Mouse (Mus musculus): ENCODE data around the gene Zfp691. TPM values are rescaled to one million over a fixed set of nuclear protein-coding genes. Genes with fewer than 3 reads are reported as not detected.

Zfp691 gene
- total RNA-seq, 2 experiments from 2014 or later: 8.1 to 44.4 TPM

DNA sequence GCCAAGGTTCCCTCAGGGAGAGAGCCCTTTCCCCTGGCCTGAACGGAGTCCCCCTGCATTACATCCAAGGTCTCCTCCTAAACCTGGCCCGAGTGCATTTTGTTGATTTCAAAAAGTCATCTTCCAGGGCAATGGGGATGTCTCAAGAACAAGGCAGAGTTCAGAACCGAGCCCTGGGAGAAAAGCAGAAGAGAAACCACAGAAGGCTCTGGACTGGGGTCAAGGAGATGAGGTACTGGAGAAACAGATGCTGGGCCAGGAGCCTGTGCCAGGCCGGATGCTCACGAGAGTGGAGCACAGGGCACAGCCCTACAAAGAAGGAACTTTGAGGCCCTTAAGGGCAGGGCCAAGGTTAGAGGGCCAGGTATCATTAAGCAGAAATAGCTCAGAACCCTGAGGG is 3.7 kb upstream of the Zfp691 start:
- ATAC-seq (replicated peaks; ENCODE audit: low FRiP score, low TSS enrichment, poor library complexity, severe bottlenecking): no peak

DNA sequence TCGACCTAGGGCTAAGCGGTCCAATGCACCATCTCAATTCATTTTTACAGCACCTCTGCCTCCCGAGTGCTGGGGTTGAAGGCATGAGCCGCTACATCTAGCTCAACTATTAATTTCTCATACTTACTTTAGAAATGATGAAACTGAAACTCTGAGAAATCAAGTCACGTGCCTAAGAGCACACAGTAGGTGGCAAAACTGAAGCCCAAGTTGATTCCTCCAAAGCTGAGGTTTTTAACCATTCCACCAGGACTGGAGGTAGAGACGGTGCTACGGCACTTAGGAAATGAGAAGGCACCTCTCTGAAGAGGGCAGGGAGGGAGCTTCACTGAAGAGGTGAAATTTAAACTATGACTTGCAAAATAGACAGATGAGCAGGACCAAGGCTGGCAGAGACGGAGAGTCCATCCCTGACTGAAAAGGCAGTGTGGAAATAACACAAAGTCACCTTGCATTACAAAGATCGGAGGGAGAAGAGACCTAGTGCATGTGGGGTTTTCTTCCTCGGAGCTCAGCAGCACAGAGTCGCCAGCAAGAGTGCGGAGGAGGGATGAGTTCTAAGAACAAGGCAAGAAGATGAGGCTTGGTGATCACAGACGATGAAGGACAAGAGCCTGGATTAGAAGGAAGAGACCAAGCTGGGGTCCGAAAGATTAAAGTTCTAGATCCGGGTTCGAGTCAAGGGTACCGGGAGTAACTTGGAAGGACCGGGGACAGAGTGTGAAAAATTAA is 910 bp downstream of the Zfp691 start:
- no peak for ATAC-seq (replicated peaks; ENCODE audit: low FRiP score, low TSS enrichment, poor library complexity, severe bottlenecking)

DNA sequence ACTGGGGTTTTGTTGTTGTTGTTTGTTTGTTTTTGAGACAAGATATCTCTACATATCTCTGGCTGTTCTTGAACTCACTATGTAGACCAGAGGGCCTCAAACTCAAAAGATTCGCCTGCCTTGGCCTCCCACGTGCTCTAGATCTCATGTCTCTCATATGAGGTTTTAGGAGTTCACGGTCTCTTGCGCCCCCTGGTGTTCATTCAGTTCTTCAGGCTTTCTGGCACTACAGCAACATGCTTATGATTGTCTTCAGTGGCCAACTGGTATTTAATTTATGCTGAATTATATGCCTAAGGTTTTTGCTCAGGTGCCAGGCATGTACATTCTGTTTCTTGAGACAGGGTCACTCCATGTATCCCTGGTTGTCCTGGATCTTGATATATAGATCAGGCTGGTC is 6.3 kb downstream of the Zfp691 start:
- ATAC-seq (replicated peaks; ENCODE audit: low FRiP score, low TSS enrichment, poor library complexity, severe bottlenecking): peak; percentile 80

GRCm38 (mm10) chr4:119167068-119167467 is 6.9 kb downstream of the Zfp691 start:
- no peak for ATAC-seq (replicated peaks; ENCODE audit: low FRiP score, low TSS enrichment, poor library complexity, severe bottlenecking)

DNA sequence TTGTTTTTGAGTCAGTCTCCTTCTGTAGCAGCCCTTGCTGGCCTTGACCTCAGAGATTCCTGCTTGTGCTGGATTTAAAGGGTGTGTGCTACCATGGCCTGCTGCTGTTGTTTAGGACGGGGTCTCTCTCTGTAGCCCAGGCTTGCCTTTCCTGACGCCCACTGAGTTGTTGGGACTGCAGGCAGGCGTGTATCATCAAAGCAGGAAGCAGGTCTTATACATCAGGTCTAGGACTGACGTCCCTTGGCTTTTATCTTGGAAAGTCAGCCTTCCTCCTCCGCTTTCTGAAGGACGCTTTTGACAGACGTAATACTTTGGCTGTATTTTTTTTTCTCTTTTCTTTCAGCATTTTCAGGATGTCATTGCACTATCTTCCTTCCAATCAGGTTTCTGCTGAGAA is 8.1 kb downstream of the Zfp691 start:
- ATAC-seq (replicated peaks; ENCODE audit: low FRiP score, low TSS enrichment, poor library complexity, severe bottlenecking): no peak

- ATAC-seq (replicated peaks; ENCODE audit: low FRiP score, low TSS enrichment, poor library complexity, severe bottlenecking): no peak
Measured at GRCm38 (mm10) chr4:119162990-119163389, 11.0 kb downstream of the Zfp691 start.

DNA sequence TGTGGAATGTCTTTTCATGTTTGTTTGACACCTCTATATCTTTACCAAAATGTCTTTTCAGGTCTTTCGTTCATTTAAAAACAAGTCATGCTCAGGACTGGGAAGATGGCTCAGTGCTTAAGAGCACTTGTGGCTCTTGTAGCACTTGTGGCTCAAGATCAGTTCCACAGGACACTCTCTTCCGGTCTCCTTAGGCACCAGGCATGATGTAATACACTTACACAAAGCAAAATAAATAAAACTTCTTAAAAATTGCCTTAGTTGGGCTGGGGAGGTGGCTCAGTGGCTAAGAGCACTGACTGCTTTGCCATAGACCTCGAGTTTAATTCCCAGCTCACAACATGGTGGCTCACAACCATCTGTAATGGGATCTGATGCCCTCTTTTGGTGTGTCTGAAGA is 12.6 kb downstream of the Zfp691 start:
- no peak for ATAC-seq (replicated peaks; ENCODE audit: low FRiP score, low TSS enrichment, poor library complexity, severe bottlenecking)

GRCm38 (mm10) chr4:119157891-119158290 is 16.1 kb downstream of the Zfp691 start:
- ATAC-seq (replicated peaks; ENCODE audit: low FRiP score, low TSS enrichment, poor library complexity, severe bottlenecking): no peak

- peak; percentile 44 for ATAC-seq (replicated peaks; ENCODE audit: low FRiP score, low TSS enrichment, poor library complexity, severe bottlenecking)
Measured at GRCm38 (mm10) chr4:119157186-119157585, 16.8 kb downstream of the Zfp691 start.

GRCm38 (mm10) chr4:119148741-119149140 is 25.3 kb downstream of the Zfp691 start:
- no peak for ATAC-seq (replicated peaks; ENCODE audit: low FRiP score, low TSS enrichment, poor library complexity, severe bottlenecking)

DNA sequence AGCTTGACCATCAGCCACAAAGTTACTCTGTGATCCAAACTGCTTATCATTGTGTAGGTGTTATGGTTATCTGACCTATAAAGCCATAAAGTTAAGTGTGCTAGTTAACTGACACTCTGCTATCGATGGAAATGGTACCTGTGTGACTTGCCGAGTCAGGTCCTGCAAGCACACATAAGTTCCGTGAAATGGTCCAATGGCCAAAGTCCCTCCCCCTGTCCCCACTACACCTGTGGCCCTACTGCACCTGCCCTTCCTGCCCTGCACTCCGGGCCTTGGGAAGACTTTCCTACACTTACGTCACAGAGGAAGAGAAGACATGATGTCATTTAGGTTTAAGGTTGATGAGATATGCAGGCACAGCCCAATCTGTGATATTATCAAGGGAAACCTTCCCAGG is 26.6 kb downstream of the Zfp691 start:
- ATAC-seq (replicated peaks; ENCODE audit: low FRiP score, low TSS enrichment, poor library complexity, severe bottlenecking): no peak

- ATAC-seq (replicated peaks; ENCODE audit: low FRiP score, low TSS enrichment, poor library complexity, severe bottlenecking): no peak
Measured at GRCm38 (mm10) chr4:119146816-119147215, 27.2 kb downstream of the Zfp691 start.

DNA sequence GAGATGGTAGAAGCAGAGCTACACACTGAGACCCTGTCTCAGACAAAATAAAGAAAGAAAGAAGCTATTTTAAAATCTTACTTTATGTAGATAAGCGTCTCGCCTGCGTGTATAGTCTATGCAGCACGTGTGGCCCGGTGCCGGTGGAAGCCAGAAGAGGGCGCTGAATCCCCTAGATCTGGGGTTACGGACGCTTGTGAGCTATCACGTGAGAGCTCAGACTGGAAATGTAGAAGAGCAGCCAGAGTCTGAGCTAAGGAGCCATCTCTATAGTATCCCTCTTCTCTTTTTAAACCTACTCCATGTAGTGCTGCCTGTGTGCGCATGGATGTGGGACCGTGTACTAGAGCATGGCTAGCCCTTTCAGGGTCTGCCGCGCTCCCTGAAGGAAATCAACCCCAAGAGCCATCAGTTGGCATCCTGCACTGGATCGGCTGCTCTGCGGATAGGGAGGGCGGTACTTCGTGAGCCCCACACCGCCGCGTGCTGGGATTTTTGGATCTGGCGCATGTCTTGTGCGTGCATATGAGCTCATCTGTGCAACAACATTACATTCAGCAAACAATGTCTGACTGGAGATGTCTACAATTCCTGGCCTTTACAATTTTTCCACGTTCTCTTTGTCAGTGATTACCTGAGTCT is 31.6 kb downstream of the Zfp691 start:
- peak; percentile 72 for ATAC-seq (replicated peaks; ENCODE audit: low FRiP score, low TSS enrichment, poor library complexity, severe bottlenecking)

DNA sequence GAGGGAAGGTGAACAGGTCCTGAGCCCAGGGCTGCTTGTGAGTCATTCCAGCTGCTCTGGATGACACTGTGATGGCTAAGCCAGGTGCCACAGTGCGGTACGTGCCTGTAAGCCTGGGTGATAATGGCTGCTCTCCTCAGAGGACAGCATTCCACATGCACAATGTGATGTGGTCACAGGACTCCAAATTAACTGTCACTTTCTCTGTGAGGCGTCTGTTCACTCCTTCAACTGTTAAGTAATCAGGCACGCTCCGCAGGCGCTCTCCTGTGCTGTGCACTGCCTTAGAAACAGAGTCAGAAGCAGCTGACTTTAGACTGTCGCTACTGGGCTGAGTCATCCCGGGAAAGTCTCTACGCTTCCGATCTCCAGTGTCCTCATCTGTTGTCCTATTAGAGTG is 32.8 kb downstream of the Zfp691 start:
- no peak for ATAC-seq (replicated peaks; ENCODE audit: low FRiP score, low TSS enrichment, poor library complexity, severe bottlenecking)

GRCm38 (mm10) chr4:119140126-119140525 is 33.9 kb downstream of the Zfp691 start:
- ATAC-seq (replicated peaks; ENCODE audit: low FRiP score, low TSS enrichment, poor library complexity, severe bottlenecking): peak; percentile 47; the same call in 1 of the 2 replicates

DNA sequence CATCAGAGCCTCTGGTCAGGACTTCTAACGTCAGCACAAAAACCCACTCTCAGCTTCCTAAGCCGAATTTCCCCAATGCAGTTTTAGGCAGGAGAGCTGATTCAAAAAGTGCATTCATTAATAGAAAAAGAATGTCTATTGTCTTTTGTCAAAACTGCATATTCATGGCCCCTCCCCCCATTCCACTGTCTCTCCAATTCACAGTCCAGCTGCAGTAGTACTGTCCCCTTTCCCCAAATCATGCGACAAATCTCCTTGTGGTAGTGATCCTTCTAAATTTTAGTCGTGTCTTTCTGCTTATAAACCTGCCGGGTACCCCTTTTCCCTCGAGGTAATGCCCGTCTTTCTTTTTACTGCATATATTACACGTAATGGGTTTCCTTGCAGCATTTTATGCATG is 35.2 kb downstream of the Zfp691 start:
- no peak for ATAC-seq (replicated peaks; ENCODE audit: low FRiP score, low TSS enrichment, poor library complexity, severe bottlenecking)

DNA sequence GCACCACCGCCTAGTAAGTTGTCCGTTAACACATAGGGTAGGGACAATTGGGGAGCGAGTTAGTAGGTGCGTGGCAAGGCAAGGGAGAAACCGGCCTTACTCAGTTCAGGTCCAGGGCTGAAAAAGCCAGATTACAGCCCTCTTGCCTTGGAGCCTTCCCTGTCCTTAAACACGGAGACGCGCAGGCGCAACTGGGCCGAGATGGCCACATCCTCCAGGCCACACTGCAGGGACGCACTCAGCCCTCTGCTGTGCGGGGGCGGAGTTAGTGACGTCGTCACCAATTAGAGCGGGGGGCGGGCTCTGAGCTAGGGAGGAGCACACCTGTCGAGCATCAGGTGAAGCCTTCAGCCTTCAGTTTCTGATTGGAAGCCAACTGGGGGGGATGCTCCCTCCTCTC is 35.8 kb downstream of the Zfp691 start:
- no peak for ATAC-seq (replicated peaks; ENCODE audit: low FRiP score, low TSS enrichment, poor library complexity, severe bottlenecking)

DNA sequence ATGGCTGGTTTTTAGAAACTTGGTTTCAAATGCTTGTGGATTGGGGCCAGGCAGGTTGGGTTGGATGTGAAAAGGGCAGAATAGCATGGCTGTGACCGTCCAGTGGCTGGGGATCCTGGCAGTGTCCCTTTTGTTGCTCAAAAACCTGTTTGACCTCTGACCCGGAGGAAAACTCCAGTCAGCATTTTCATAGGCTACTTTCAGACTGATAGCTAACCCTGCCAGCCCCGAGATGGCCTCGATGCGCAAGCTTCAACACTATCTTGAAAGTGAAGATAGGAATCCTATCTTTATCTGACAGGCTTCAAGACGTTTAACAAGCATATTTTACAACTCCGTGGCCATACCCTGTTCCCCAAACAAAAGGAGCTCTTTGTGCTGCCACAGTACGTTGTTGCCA is 36.7 kb downstream of the Zfp691 start:
- no peak for ATAC-seq (replicated peaks; ENCODE audit: low FRiP score, low TSS enrichment, poor library complexity, severe bottlenecking)

- no peak for ATAC-seq (replicated peaks; ENCODE audit: low FRiP score, low TSS enrichment, poor library complexity, severe bottlenecking)
Measured at GRCm38 (mm10) chr4:119133860-119134259, 40.1 kb downstream of the Zfp691 start.

- no peak for ATAC-seq (replicated peaks; ENCODE audit: low FRiP score, low TSS enrichment, poor library complexity, severe bottlenecking)
Measured at GRCm38 (mm10) chr4:119133306-119133705, 40.7 kb downstream of the Zfp691 start.

DNA sequence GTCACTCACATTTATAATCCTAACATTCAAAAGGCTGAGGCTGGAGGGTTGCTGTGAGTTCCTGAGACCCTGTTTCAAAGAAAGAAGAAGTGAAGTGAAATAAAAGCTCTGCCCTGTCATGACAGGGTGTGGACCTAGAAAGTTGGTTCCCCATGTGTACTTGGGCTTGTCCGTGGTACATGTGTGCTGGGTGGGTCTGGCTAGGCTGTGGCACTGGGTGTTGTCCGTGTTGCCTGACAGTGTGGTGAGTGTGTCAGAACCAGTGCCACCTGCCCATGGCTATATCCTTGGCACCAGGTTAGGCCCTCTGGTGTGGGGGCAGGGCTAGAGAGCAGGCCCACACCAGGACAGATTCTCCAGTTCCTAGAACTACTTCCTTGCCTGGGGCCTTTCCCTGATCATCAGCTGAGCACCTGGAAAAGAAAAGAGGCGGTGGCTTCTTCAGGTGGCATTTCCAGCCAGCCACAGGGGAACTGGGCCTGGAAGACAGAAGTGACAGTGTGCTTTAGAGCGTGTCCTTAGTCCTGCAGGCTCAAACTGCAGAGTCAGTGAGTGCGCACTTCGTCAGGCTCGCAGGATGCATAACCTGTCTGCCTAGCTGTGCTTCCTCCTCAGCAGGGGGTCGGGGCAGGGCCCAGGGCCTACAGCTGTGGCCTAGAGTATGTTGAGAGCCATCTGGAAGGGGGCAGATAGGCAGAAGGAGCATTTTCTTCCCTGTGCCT is 42.6 kb downstream of the Zfp691 start:
- no peak for ATAC-seq (replicated peaks; ENCODE audit: low FRiP score, low TSS enrichment, poor library complexity, severe bottlenecking)

Data from megakaryocyte-erythroid progenitor cell, adult 5-6 weeks (primary cell).